Mouse (Mus musculus): ENCODE data around the gene Cldn17. TPM values are rescaled to one million over a fixed set of nuclear protein-coding genes. Genes with fewer than 3 reads are reported as not detected.
A peak's percentile ranks its signal among the peaks of the same experiment; 100 is the strongest.

The Cldn17 gene
- total RNA-seq (2021), result not detected
- long read RNA-seq, experiment 1, result 0 reads
- long read RNA-seq, experiment 2, result 0 reads

DNA sequence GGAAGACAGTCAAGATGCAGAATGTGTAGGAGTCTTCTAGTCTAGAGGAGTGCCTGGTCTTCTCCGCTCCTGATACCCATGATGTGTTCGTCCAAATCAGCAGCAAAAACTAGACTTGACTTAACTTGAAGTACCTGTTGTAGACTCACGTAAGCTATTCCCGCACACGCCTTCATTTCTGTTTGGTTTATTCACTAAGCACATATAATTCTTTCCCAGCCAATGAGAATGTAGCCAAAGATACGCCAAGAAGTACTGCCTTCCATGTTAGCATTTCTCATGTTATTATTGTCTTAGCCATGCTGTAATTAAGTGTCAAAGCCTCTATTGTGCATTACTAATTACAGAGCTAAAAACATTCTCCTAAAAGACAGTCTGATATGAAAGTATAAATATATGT lies at the start of gene Cldn17:
TSS of gene Cldn17 (minus strand) at position 101 of the 400 bp plus-strand sequence.
- no peak for DNase-seq

DNA sequence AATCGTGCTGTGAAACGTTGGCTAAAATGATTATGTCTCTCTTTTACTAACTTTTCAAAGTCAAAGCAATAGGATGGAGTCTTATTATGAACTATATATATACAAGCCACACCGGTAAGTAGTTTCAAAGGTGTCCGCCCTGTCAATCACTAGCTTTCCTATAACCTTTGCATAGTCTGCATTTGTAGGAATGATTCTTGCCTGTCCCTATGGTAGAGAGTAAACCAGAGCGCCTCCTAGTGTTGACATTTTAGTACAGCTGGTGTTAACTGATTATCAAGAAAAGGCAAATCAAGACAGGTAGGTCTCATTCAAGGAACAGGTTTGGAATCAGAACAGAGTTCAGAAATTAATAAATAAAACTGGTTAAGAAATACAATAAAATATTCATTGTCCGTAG lies 35.7 kb upstream of the Cldn17 start:
- peak in 1 of 2 experiments; percentile 32 for DNase-seq

DNA sequence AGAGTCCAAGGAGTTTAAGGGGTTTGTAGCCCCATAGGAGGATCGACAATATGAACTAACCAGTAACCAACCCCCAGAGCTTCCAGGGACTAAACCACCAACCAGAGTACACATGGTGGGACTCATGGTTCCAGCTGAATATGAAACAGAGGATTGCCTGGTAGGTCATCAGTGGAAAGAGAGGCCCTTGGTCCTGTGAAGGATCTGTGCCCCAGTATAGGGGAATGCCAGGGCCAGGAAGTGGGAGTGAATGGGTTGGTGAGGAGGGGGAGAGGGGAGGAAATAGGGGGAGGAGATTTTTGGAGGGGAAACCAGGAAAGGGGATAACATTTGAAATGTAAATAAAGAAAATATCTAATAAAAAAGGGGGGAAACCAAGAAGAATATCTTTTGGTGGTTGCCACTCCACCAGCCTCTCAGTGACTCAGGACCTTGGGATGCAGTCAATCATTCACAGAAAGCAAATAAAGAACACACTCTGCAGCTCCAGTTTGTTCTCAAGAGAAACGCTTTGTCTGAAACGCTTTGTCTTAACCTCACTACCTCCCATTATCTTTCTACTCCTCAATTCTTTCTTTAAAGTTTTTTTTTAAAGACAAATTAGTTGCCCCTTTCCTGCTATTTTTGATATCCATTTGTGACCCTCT lies 33.2 kb upstream of the Cldn17 start:
- no peak for DNase-seq

DNA sequence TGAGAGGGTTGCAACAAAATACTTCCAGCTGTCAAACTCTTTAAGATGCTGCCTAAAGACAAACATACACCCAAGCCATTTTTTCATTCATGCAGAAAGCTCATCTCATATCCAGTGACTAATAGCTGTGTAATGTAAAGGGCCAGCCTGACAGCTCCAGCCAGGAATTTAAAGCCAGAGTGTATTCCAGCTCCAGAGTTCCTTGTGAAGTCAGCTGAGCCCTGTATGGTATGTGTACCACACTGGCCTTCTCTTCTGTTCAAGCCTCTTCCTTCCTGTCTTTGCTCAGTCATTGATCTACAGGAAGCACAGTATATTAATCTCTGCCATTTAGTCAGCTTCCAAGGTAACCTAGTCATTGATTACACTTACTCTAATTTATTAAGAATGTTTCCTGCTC lies 4.6 kb upstream of the Cldn17 start:
- DNase-seq, result no peak

DNA sequence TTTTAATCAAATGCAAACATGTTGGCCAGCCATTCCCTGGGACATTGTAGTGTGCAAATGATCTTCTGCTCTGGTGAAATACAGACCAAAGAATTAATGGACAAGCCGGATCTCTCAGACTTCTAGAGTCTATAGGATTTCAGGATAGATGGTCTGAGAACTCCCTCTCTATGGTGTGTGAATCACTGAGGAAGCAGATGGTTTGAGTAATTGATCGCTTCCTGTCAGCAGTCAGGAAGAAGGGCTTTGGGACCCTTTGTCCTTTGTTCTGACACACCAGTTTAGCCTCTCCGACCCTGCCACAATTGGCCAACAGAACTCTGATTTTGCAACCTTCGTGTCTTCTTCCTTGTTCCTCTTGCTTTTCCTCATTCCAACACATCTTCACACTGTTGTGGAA lies 1.4 kb upstream of the Cldn17 start:
- no peak for DNase-seq

DNA sequence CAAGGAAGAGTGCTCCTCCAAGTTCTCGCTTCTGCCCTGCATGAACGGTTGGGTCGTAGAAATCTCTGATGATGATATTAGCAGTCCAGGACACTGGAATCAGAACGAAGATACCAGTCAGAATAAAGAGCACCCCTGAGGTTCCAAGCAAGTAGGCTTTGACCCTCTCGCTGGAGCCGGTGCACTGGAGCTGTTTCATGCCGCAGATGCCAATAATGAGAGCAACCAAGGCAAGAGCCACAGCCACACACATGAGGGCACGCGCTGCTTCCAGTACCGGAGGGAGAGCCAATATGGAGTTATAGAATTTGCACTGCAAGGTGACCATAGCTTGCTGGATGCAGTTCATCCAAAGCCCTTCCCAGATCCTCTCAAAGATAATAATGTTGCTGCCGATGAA lies 440 bp downstream of the Cldn17 start:
- no peak for DNase-seq

DNA sequence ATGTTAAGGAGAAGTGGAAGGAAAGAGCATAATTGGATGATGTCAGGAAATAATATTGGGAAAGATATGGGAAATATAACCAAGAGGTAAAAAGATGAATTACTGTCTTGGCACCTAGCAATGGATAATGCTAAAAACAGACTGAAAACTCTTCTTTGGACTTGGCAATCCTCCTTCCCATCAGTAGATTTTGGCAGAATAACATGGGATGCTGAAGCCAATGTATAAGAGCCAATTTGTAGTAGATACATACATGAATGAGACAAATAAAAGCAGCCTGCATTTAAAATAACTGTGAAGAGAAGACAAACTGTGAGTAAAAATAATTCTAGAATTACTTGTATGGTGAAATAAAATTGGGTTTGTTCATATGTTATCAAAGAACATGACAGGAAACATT lies 18.7 kb downstream of the Cldn17 start:
- DNase-seq, result no peak

DNA sequence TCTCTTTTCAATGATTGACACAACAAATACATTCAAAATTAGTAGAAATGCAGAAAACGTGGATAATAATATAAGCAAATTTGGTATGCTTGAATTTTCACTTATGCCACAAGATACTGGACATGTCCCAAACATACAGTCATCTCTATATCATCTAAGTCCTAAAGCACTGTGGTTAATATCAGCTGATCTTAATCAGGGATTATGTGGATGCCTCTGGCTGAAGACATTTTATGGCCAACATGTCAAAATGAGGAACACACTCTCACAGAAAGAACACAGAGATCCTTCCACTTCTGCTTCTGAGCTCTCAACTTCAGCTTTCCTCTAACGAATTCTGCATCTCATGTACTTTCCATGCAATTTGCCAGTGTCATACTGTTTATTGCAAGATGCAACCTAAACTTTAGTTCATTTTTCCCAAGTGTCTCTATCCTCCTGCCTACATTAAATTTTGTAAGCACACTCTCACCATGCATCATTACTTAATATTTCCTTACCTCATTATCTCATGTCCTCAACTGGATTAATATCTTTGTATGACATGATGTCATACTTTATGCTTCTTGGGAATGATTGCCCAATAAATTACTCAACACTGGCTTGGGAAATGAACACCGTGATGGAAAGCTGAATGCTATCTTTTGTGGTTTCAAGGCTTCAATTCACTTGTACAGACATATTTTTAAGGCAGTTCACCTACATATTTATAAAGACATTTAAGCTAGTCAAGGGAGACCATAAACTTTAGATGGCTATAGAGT lies 26.6 kb downstream of the Cldn17 start:
- DNase-seq, result no peak

DNA sequence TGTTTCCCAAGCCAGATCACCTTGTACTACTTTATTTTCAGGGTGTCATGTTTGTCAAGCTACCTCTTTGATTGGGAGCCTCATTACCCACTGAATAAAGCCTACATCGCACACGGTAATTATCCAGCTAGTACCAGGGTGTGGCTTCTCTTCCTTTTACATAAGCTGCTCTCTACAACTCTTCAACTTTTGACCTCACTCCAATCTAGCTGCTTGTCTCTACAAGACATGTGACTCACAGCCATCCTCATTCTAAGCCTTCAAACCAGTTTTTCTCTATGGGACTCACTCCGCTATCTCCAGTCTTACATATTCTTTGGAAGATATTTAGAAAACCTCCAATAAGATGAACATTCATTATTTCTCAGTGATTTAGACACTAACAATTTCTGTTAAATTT lies 43.5 kb downstream of the Cldn17 start:
- DNase-seq, result no peak

Other genes starting within 250 kb of the Cldn17 start
- not detected for gene Grik1, start 216.7 kb downstream of the Cldn17 start, total RNA-seq (2021)
- gene Cldn8, start 56.2 kb upstream of the Cldn17 start, total RNA-seq (2021), result not detected
- gene Krtap24-1, start 105.3 kb upstream of the Cldn17 start, total RNA-seq (2021), result not detected
- gene 2310079G19Rik, start 120.7 kb upstream of the Cldn17 start, total RNA-seq (2021), result not detected
- not detected for gene Krtap26-1, start 140.8 kb upstream of the Cldn17 start, total RNA-seq (2021)
- not detected for gene Krtap27-1, start 164.7 kb upstream of the Cldn17 start, total RNA-seq (2021)
- not detected for gene 2310061N02Rik, start 201.0 kb upstream of the Cldn17 start, total RNA-seq (2021)
- gene Krtap13-1, start 221.9 kb upstream of the Cldn17 start, total RNA-seq (2021), result not detected
- not detected for gene Krtap13, start 244.7 kb upstream of the Cldn17 start, total RNA-seq (2021)